Mouse (Mus musculus): ENCODE data around the gene Kcnd2.

DNA sequence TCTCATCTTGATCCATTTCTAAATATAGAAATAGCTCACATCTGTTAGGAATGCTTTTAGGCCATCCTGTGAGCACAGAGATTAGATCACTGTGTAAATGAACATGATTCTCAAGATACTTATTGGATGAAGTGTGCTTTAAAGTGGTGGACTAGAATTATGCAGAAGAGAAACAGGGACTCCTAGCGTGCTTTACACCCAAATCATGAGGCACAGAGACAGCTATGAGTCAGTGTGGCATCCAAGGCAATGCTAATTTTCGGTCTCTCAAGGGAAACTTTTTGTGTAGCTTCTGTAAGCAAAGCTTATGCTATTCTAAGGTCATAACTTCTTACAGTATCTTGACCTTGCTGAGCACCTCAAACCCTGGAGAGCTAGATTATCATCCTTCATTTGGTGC is 318.7 kb downstream of the Kcnd2 start:
- TF ChIP-seq POLR2A (IDR thresholded peaks at IDR 0.05; ENCODE audit: borderline replicate concordance, insufficient read depth, low read length): no peak
- no peak for TF ChIP-seq CTCF (IDR thresholded peaks at IDR 0.05; ENCODE audit: borderline replicate concordance, insufficient read depth, low read depth, low read length)

All from cerebellum, adult 2 months (tissue).